Mouse (Mus musculus): ENCODE data around the gene Celsr1. TPM values are rescaled to one million over a fixed set of nuclear protein-coding genes. Genes with fewer than 3 reads are reported as not detected.

Celsr1 gene
- 0.23 and 0.25 TPM in 2 replicates for polyA plus RNA-seq (2015; fragmentation: Nextera tagmentation; extraction: Ambion mirVana)

GRCm38 (mm10) chr15:86033191-86033841 is at the start of gene Celsr1:
Gene Celsr1 (minus strand): TSS chr15:86033777.

DNA sequence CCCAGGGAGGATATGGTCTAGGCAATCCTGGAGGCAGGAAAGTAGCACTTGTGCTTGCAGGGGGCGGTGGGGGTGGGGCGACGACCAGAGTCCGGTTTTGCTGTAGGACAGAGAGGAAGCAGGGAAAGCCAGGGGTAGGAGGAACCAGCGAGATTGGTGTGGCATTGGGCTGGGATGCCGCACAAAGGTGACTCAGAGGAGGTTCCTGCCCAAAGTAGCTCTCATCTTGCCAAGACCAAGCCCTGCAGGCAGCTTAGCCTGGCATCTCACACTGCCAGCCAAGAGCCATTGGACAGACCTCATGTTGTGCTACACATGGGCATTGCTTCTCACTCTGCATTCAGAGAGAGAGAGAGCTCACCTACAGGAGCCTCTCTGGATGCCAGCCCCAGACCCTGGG is 23.8 kb upstream of the Celsr1 start, which contains the start of gene Gramd4:
Gene Gramd4, plus strand, starts transcription at position 283 of the 400 bp plus-strand sequence.

GRCm38 (mm10) chr15:85878848-85879497 is 154.6 kb downstream of the Celsr1 start, which contains the start of gene Trmu:
Gene Trmu (plus strand): TSS chr15:85879312.

DNA sequence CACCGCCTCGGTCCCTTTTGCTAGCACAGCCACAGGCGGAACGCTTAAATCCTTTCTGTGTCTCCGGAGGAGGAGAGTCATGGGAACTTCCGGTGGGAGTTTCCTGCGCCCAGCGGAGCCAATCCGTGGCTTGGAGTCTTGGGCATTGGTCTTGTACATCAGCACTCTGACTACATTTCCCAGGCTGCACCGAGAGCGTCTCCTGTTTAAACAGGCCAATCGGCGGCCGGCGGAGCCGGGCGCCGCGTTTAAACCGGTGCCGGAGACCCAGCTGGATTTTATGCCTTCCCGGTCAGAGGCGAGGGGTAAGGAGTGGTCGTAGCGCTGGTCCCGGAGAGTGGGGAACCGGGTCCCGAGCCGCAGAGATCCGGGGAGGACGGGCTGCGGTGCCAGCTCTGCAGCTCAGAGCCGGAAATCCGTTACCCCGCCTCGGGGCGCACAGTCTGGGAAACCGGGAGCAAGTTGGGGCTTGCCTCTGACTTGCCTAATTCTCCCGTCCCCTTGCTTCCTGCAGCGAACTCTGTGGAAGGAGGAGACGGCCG is 174.0 kb downstream of the Celsr1 start, which contains the start of gene Gtse1:
Gene Gtse1, plus strand, starts transcription at position 256 of the 542 bp plus-strand sequence.

Other genes starting within 250 kb of the Celsr1 start
- gene Cdpf1, start 222.1 kb downstream of the Celsr1 start, polyA plus RNA-seq (2015; fragmentation: Nextera tagmentation; extraction: Ambion mirVana): 33.1 and 42.3 TPM in 2 replicates
- gene Pkdrej, start 212.0 kb downstream of the Celsr1 start, polyA plus RNA-seq (2015; fragmentation: Nextera tagmentation; extraction: Ambion mirVana): 0.10 and 0.15 TPM in 2 replicates
- gene Ttc38, start 201.5 kb downstream of the Celsr1 start, polyA plus RNA-seq (2015; fragmentation: Nextera tagmentation; extraction: Ambion mirVana): 8.6 and 9.4 TPM in 2 replicates
- gene Gtse1, start 174.0 kb downstream of the Celsr1 start, polyA plus RNA-seq (2015; fragmentation: Nextera tagmentation; extraction: Ambion mirVana): 8.4 and 9.8 TPM in 2 replicates
- 20.4 and 22.3 TPM in 2 replicates for gene Trmu, start 154.5 kb downstream of the Celsr1 start, polyA plus RNA-seq (2015; fragmentation: Nextera tagmentation; extraction: Ambion mirVana)
- gene Gramd4, start 23.9 kb upstream of the Celsr1 start, polyA plus RNA-seq (2015; fragmentation: Nextera tagmentation; extraction: Ambion mirVana): 5.8 and 6.5 TPM in 2 replicates
- 5.0 and 6.7 TPM in 2 replicates for gene Cerk, start 152.4 kb upstream of the Celsr1 start, polyA plus RNA-seq (2015; fragmentation: Nextera tagmentation; extraction: Ambion mirVana)
- 7.9 and 9.4 TPM in 2 replicates for gene Tbc1d22a, start 180.7 kb upstream of the Celsr1 start, polyA plus RNA-seq (2015; fragmentation: Nextera tagmentation; extraction: Ambion mirVana)